Mouse (Mus musculus) lung, postnatal 0 days (tissue): Measurements from ENCODE around the gene Vcl.

ENCODE experiments used
- CTCF ChIP-seq: IDR thresholded peaks from 2 replicates; pipeline ENCODE4 v1.5.1; 2016; ENCODE audit warnings: antibody characterized with exemption, mild to moderate bottlenecking
- EP300 ChIP-seq: IDR thresholded peaks from 2 replicates; pipeline ENCODE4 v1.6.1; 2016; ENCODE audit warnings: antibody characterized with exemption, mild to moderate bottlenecking, control low read depth

DNA sequence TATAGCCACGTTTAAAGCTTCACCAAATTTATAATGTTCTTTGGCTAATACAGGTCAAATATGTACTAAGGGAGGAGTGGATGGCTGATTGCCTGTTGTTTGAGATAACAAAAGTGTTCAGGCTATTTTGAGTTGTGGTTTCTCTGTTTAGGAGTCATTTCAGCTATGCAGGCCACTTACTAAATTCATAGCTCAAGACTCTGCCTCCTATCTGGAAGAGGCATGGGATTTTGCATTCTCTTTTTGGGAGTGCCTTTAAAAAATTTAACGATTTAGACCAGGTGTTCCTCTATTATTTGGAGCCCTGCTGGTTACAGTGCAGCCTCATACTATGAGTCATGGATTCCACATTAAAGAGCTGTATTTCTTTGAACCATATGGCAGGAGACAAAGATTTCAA, 9.2 kb downstream of the Vcl start:
- no peak; the same call in 1 of the 2 replicates for TF ChIP-seq CTCF
- peak; percentile 93 for TF ChIP-seq EP300
